Mouse (Mus musculus): ENCODE measurements around the gene Stap2. TPM values are rescaled to one million over a fixed set of nuclear protein-coding genes. Genes with fewer than 3 reads are reported as not detected.

Stap2 gene
- total RNA-seq, 2 experiments from 2014 or later, result 0.98 TPM; not detected in 1

DNA sequence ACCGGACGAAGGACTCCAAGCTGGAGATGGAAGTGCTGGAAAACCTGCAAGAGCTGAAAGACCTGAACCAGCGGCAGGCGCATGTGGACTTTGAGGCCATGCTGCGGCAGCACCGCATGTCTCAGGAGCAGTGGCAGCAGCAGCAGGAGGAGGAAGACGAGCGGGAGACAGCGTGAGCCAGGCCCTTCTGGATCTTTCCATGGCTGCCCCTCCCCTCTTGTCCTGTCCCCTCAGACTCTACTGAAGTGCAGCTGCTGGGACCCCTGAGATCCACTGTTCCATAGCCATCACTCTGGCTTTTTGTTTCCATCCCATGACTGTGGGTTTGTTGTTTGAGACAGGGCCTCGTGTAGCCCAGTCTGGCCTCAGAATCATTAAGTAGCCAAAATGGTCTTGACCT lies 40.9 kb downstream of the Stap2 start:
- no peak for ATAC-seq (replicated peaks; ENCODE audit: low FRiP score, poor library complexity, severe bottlenecking)

GRCm38 (mm10) chr17:55963171-55963570 lies 42.2 kb downstream of the Stap2 start:
- ATAC-seq (replicated peaks; ENCODE audit: low FRiP score, poor library complexity, severe bottlenecking), result no peak

GRCm38 (mm10) chr17:55961631-55962030 lies 43.8 kb downstream of the Stap2 start:
- no peak for ATAC-seq (replicated peaks; ENCODE audit: low FRiP score, poor library complexity, severe bottlenecking)

- no peak for ATAC-seq (replicated peaks; ENCODE audit: low FRiP score, poor library complexity, severe bottlenecking)
Observed at GRCm38 (mm10) chr17:55960791-55961190, 44.6 kb downstream of the Stap2 start.

DNA sequence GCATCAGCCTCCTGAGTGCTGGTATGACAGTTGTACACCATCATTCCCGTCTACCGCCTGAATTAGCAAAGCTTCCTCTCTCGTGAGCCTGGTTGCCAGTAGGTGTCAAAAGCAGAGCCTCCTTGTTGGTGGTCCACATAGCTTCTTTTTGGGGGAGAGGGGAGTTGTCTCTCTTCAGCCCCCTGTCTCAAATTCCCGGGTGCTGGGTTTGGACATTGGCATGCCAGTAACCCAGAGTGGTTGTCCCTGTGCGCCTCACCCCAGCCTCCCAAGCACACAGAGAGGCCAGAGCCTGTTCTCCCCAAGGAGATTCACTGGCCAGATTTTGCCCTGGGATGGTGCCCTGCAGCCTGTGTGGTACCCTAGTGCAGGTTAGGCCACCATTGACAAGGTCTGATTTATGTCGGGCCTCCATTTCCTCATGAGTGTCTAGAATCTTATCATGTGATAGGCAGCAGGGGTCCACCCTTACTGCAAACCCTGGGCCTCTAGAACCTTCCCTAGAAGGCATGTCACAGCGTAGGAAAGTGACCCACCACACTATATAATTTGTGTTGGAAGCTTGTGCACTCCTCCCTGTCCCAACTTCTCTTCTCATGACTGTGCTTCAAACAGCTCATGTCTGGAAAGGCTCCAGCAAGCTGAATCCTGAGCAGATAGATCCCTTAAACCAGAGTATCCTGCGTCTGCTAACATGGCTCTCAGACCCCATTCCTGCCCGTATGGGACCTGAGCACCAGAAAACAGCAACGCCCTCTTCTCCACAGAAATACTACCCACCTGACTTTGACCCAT lies 45.2 kb downstream of the Stap2 start:
- 0 out of 2 replicates have a peak, but pooled peaks have one; percentile 2 for ATAC-seq (replicated peaks; ENCODE audit: low FRiP score, poor library complexity, severe bottlenecking)

DNA sequence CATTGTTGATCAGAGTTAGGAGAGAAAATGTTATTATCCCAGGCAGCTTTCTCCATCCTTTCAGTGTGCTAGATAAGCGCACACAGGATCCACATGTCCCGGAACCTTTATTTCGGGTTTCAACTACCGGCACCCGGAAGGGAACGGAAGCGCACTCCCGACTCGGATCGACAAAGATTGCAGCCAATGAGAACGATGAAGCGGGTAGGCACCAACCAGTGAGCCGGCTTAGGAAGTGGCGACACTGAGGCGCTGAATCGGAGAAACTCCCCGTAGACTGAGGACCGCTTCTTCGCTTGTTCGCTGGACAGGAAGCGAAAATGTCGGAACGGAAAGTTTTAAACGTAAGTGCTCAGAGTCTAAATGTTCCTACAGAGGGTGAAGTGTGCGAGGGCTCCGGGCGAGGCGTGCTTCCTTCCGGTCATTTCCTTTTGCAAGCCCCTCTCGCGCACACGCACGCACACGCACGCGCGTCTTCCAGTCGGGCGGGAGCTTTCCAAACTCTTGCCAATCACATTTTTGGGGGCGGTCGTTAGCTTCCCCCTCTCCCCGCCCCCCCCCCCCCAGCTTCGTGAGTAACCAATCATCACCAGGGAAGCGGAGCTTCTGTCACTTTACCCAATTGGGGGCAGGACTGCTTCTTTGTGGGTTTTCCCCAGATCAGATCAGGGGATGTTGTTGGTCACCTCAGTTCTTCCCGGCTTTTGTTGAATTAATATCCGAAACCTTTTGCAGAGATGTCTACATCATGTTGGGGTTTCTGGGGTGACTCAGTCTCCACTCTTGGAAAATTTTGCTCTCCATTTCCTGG lies 46.3 kb downstream of the Stap2 start, which contains the start of gene Yju2:
Yju2 (plus strand) TSS at position 182 of the 811 bp plus-strand sequence.
- peak; percentile 91 for ATAC-seq (replicated peaks; ENCODE audit: low FRiP score, poor library complexity, severe bottlenecking)

- ATAC-seq (replicated peaks; ENCODE audit: low FRiP score, poor library complexity, severe bottlenecking), result no peak
Observed at GRCm38 (mm10) chr17:55958584-55958886, 46.8 kb downstream of the Stap2 start.

- ATAC-seq (replicated peaks; ENCODE audit: low FRiP score, poor library complexity, severe bottlenecking), result no peak
Observed at GRCm38 (mm10) chr17:55957726-55958583, 47.4 kb downstream of the Stap2 start.

DNA sequence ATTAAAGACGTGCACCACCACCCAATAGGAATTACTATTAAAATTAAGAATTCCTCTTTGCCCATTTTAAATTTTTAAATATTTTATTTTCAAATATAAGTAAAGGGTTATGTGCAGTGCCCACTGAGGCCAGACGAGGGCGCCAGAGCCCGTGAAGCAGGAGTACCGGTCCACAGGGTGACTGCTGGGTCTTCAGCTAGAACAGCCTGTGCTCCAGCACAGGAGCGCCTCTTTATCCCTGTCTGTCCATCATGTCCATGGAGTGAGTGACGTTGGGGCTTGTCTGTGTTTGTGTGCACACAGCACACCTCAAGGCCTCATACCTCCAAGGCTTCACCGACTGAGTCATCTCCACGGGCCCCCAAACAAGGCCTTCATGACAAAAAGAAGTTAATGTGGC lies 48.2 kb downstream of the Stap2 start:
- ATAC-seq (replicated peaks; ENCODE audit: low FRiP score, poor library complexity, severe bottlenecking), result 0 out of 2 replicates have a peak, but pooled peaks have one; percentile 38

GRCm38 (mm10) chr17:55956591-55956990 lies 48.8 kb downstream of the Stap2 start:
- no peak for ATAC-seq (replicated peaks; ENCODE audit: low FRiP score, poor library complexity, severe bottlenecking)

GRCm38 (mm10) chr17:55956129-55956528 lies 49.3 kb downstream of the Stap2 start:
- ATAC-seq (replicated peaks; ENCODE audit: low FRiP score, poor library complexity, severe bottlenecking), result no peak

- no peak for ATAC-seq (replicated peaks; ENCODE audit: low FRiP score, poor library complexity, severe bottlenecking)
Observed at GRCm38 (mm10) chr17:55954229-55954628, 51.2 kb downstream of the Stap2 start.

DNA sequence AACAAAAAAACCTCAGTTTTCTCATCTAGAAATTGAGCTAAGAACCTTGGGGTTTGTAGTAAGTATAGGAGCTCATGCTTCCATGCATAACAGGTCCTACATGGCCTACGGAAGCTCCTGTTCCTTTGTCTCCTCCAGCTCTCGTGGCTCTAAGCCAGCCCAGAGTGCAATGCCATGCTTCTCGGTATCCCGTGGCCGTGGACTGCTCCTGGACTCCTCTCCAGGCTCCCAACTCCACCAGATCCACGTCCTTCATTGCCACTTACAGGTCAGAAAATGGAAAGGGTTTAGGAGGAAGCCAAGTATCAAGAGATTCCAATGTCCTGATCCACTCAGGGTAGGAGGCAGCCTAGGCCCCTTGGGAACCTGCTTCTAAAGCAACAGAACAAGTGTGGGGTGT lies 51.6 kb downstream of the Stap2 start:
- no peak for ATAC-seq (replicated peaks; ENCODE audit: low FRiP score, poor library complexity, severe bottlenecking)

- no peak for ATAC-seq (replicated peaks; ENCODE audit: low FRiP score, poor library complexity, severe bottlenecking)
Observed at GRCm38 (mm10) chr17:55952447-55953027, 52.8 kb downstream of the Stap2 start, which contains the start of gene Ebi3. TSS of gene Ebi3 (plus strand) at chr17:55952640.

GRCm38 (mm10) chr17:55952041-55952440 lies 53.3 kb downstream of the Stap2 start:
- ATAC-seq (replicated peaks; ENCODE audit: low FRiP score, poor library complexity, severe bottlenecking), result no peak

DNA sequence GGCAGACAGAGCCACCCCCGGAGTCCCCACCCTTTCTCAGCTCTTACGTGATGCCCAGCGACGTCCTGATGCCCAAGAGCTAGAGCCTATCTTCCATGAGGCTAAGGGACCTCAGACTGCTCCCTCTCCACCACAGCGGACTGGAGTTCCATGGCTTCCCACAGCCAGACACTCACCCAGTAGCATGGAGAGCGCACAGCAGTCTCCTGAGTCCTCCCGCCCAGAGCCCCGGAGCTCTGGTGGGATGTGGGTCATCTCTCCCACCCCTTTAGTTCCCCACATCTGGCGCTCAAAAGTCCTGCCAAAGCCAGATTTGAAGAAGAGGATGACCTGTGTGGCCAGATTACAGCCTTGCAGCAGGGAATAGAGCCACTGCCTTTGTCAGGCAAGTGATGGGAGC lies 54.8 kb downstream of the Stap2 start:
- no peak for ATAC-seq (replicated peaks; ENCODE audit: low FRiP score, poor library complexity, severe bottlenecking)

- ATAC-seq (replicated peaks; ENCODE audit: low FRiP score, poor library complexity, severe bottlenecking), result no peak
Observed at GRCm38 (mm10) chr17:55949400-55949799, 56.0 kb downstream of the Stap2 start, which contains the start of gene Zfp119b. TSS of gene Zfp119b (minus strand) at chr17:55949500.

DNA sequence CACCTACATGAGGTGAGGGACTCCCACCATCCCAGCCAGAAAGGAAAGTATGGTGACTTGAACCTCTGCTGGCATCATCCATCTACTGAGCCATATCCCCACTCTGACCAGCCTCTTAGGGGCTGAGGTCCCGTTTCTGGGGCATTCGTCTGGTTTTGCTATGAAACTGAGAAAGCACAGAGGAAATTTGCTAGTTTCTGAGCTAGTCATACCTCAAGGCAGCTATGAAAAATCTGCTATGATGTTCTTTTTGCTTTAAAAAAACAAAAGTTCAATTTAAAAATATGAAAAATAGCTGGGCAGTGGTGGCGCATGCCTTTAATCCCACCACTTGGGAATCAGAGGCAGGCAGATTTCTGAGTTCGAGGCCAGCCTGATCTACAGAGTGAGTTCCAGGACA lies 56.7 kb downstream of the Stap2 start:
- ATAC-seq (replicated peaks; ENCODE audit: low FRiP score, poor library complexity, severe bottlenecking), result no peak
